Mouse (Mus musculus) cerebellum, adult 9-10 months (tissue): Measurements from ENCODE around the gene Slf2.

ENCODE experiments used
- DNase-seq: peaks from one replicate; pipeline ENCODE4 v3.0.0; 2022

The Slf2 gene

DNA sequence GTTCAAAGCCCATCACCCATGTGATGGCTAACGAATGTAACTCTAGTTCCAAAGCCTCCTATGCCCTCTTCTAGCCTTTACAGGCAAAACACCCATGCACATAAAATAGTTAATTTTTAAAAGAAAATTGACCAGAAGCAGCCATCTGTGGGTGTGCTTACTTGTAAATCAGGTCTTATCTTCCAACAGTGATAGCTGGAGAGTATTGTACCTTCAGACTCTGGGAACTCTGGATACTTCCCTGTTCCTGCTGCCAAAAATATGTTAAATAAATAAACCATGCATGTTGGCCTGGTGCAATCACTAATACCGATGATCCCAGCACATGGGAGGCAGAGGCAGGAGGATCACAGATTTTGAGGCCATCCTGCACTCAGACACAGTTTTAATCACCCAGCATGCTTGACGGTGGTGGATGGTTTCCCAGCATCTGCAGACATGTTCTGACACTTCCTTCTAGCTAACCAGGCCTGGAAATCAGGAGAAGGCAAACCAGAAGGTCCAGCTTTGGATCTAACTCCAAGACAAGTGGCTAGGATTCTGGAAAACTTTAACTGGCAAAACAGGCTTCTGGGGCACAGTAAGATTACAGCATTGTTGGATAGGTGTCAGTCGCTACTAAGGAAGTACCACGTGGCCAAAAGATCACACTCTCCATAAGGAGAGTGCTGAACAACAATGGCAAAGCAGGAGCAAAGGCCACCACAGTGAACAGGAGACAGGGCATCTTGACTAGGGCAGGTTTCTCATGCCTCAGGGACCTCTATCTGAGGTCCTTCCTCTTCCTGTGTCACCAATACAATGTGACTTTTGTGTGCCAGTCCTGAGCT, 54.4 kb downstream of the Slf2 start:
- DNase-seq = no peak

DNA sequence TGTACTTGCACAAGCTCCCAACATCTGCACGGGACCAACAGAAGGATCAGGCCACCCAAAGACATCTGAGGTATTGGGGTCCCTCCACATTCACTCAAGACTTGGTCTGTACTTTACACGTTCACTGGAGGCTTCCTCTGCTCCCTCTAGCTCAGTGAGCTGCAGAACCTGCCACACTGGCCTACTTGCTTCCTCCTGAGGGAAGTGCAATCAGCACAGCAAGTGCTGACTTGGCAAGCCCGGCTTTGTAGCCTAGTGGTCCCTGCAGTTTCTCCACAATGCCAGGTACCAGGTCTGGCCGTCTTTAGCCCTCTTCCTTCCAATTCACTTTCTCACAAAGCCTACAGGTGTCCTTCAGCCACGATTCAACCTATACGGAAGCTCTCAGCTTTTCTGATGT, 56.1 kb downstream of the Slf2 start:
- DNase-seq = peak; percentile 17

- DNase-seq = peak; percentile 26
Measured at GRCm38 (mm10) chr19:44987851-44988250, 56.9 kb downstream of the Slf2 start.

GRCm38 (mm10) chr19:44988321-44988720, 57.4 kb downstream of the Slf2 start:
- DNase-seq = peak; percentile 13

GRCm38 (mm10) chr19:44988831-44989566, 58.0 kb downstream of the Slf2 start, which contains the start of gene Sema4g:
TSS of gene Sema4g (plus strand) at chr19:44989101.
- peak; percentile 53 for DNase-seq

GRCm38 (mm10) chr19:44989567-44990495, 58.9 kb downstream of the Slf2 start:
- peak; percentile 38 for DNase-seq

DNA sequence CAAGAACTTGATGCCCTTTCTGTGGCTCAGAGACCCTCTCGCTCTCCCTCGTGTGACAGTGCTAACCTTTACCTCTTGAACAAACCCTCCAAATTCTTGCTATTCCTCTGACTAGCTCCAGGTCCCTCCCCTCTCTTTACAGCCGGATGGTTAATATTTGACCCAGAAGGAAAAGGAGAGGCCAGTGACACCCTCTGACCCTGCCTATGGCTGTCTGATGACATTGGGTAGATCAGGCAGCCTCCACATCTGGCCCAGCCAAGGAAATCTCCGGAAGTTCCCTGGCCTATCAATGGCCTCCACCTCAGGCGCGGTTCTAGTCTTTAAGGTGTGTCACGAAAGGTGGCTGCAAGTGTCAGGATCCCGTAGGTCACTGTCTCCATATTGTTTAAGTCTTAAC, 60.1 kb downstream of the Slf2 start:
- DNase-seq = peak; percentile 17

DNA sequence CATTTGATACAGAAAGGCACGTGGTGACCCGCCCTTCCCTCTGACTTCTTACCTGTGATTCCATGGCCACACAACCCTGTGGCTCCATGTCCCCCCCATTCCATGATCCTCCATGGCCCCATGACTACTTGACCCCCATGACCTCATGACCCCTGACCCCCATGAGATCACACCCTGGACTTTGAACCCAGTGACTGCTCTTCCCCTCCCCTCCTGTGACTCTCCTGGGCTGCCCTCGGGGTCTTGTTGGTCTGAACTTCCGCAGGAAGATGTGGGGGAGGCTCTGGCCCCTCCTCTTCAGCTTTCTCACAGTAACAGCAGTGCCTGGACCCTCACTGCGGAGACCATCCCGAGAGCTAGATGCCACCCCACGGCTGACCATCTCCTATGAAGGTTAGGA, 61.3 kb downstream of the Slf2 start:
- peak; percentile 23 for DNase-seq

- no peak for DNase-seq
Measured at GRCm38 (mm10) chr19:44992712-44993111, 61.8 kb downstream of the Slf2 start.

DNA sequence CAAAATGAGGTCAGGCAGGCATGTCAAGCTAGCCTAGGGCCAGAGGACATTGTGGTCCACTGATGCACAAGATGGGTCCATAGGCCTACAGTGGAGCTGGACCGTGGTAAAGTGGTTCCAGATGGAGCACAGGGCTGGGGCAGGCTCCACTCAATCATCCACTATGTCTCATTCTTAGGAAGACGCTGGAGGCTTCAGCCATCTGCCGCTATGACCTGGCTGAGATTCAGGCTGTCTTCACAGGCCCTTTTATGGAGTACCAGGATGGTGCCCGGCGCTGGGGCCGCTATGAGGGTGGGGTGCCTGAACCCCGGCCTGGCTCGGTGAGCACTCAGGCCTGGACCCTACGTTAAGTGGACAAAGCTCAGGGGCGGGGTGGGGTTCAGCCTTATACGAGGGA, 66.8 kb downstream of the Slf2 start:
- DNase-seq = peak; percentile 39

GRCm38 (mm10) chr19:44999647-45000046, 68.7 kb downstream of the Slf2 start:
- DNase-seq = no peak

DNA sequence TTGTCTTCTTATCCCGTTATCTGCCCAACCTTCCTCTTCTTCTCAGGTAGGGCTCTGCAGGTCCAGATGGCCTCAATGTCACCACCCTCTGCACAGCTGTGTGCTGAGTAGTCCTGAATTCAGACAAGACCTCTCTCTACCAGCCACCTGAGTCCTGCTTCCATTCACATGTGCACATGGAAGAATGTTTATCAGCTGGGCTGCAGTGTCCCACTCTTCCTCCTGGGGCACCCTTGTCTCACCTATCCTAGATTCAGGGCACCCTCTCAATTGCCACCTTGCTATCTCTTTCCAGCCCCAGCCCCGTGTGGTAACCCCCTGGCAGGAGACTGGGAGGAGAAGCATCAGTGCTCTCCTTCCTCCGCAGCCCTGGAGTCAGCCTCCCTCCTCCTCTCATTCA, 71.3 kb downstream of the Slf2 start:
- DNase-seq = no peak

DNA sequence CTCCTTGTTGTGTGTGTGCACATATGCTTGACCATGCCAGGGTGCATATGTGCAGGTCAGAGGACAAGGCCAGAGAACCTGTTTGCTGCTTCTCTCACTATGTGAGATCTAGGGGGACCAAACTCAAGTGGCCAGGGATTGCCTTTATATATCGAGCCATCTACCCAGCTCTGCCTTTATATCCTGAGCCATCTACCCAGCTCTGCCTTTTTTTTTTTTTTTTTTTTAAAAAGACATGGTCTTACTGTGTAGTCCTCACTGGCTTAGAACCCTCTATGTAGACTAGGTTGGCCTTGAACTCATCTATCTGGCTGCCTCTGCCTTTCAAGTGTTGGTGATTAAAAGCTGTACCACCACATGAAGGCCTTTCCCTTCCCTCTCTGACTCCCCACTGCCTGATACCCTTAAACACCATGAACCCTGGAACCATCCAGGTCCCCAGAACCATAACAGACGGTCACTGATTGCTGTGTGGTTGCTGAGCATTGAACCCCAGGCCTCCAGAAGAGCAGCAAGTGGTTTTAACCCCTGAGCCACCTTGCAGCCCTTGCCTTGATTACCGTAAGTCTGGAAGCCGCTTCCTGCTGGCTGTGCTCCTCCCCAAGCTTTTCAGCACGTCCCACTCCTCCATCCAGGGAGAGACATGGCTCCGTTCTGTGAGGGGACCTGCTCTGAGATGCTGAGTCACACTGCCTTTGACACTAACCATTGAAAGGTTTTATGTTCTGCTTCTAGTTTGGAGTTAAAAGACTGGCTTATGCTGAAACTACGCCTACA, 73.0 kb downstream of the Slf2 start:
- no peak for DNase-seq

DNA sequence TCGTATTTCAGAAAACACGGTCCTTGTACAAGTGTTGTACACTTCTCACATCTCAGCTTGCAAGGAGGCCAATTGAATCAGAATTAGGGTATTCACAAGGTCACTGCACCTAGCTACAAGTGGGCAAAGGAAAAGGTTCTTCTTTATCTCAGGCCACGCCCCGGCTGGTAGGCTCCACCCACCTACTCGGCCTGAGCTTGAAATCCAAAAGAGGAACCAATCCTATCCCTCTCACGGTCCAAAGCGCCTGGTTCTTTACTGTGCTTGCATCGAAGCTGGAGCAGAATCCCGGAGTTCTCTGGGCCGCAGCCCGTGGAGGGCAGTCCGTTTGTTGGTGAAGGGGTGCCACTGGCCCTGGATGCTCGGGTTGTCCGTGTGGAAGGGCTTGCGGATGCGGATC, 74.5 kb downstream of the Slf2 start, which contains the start of gene Twnk:
Gene Twnk (plus strand): TSS at position 220 of the 400 bp plus-strand sequence.
- no peak for DNase-seq

DNA sequence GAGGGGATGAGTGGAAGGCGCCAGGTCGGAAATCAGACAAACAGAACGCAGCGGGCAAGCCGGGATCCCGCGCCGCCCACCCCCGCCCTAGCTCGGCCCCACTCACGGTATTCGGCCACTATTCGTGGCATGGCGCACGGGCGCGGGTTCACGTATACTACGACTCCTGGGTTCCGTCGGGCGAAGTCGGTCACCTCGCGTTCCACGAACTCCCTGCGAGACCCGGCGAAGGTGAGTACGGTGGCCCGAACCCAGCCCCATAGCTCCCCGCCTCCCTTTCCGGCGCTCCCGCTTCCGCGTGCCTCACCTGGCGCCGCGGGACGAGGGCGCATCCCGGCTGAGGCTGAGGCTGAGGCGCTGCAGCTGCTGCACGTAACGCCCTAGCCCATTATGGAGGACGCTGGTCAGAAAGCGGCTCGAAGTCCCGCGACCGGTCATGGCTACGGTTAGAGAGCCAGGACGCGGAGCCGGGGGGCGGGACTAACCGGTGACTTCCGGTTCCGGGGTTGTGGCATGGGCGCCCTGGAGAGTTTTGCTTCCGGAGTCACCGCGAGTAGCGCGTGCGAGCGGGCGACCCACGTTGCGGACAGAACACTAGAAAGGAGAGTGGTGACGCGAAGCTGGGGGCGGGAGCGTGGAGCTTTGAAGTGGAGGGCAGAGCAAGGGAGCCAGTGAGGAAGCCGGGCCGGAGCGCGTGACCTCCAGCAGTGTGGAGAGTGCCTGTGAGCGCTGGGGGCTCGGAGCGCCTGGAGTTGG, 75.2 kb downstream of the Slf2 start, which contains the start of gene Mrpl43:
Gene Mrpl43 (minus strand): TSS at position 486 of the 756 bp plus-strand sequence.
- peak; percentile 95 for DNase-seq

DNA sequence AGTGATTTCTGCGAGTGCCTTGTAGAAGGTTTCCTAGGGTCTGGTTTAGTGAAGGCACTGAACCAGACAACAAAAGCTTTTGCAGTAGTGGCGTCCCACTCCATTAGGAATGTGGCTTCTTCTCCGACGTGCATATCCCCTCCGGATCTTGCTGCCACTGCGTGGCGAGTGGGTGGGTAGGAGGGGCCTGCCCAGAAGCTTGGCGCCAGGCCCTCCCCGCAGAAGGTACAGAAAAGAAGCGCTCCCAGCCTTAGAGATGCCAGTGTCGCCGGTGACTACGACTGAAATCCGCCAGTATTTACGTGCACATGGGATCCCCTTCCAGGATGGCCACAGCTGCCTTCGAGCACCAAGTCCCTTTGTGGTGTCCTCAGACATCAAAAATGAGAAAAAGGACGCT, 76.1 kb downstream of the Slf2 start:
- DNase-seq = no peak

DNA sequence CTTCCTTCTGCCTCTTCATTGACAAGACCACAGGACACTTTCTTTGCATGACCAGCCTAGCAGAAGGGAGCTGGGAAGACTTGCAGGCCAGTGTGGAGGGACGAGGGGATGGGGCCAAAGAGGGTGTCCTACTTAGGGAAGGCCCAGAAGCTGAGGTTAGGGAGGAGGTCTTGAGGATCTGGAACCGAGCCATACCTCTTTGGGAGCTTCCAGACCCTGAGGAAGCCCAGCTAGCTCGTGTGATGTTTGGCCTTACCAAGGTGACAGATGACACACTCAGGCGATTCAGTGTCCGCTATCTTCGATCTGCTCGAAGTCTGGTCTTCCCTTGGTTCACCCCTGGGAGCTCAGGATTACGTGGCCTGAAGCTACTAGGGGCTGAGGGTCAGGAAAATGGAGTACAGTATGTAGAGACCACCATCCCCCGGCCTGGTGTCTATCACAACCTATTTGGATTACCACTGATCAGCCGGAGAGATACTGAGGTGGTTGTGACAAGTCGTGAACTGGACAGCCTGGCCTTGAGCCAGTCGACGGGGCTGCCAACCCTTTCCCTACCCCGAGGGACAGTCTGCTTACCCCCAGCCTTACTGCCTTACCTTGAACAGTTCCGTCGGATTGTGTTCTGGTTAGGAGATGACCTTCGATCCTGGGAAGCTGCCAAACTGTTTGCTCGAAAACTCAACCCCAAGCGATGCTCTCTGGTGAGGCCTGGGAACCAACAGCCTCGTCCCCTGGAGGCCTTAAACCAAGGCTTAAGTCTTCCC, 76.7 kb downstream of the Slf2 start:
- DNase-seq = no peak

DNA sequence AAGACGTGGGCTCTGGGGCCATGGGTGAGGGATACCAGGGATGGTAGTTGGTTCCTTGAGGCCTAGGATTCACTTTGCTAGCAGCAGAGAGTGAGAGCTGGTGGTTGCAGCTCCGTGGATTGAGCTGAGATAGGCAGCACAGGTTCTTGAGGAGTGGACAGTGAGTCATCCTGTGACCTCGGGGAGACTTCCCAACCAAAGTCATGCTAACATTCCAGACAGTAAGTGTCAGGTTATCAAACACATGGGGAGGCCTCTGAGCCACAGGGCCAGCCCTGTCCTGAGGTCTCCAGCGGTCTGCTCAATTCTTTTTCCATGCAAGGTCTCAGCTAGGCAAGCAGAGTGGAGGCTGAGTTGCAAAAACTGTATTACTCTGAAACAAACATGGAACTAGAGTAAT, 79.7 kb downstream of the Slf2 start:
- no peak for DNase-seq

DNA sequence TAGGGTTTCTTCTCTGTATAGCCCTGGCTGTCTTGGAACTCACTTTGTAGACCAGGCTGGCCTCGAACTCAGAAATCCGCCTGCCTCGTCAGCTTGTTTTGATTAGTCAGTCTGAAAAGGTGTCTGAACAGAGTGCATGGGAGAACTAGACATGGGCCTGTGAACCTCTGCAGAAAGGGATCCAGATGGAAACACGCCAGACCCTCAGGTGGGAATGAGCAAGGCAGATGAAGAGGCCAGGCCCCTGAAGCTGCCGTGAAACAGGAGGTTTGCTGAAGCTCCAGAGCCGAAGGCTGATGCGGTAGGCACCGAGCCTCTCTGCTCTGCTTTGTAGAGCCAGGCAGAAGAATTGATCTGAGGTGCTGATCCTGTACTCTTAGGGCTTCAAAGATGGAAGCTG, 81.3 kb downstream of the Slf2 start:
- no peak for DNase-seq

DNA sequence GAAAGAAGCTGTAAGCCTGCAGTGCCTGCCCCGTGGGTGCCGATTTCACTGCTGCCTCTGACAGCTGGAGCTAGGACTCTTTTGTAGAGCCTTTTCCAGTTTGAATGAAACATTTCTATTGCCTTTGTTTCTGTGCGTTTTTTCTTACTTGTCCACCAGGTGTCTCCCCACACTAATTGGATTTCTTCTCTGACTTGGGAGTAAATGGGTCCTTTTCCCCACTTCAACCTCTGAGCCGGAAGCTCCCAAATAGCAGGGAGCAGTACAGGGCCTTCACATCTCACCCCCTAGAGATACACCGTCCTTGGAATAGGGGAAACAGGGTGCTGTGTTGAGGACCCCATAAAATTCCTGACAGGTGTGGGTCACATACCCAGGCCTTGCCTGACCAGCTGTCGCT, 81.7 kb downstream of the Slf2 start:
- peak; percentile 75 for DNase-seq
